Mouse (Mus musculus) lung, embryonic 14.5 days (tissue): ENCODE measurements at regions not wholly inside any gene's neighbourhood (a gene's known extent, or its start where the extent isn't known, plus 50 kb on each side); places are given as distances from the start of the nearest gene placed in this dataset.

Source experiments
- ATAC-seq: fragments of 200-750 bp; cut with Nextera tagmentation; 2 replicates; pipeline ENCODE4 v1.8.0; 2017; ENCODE audit warnings: mild to moderate bottlenecking, moderate TSS enrichment, moderate library complexity; ENCODE audit not compliant: insufficient read depth
- DNase-seq: peaks from one replicate; pipeline ENCODE4 v3.0.0-alpha.2; 2015
- H3K27ac ChIP-seq: fragments of 300-500 bp; sonication (generic); 2 replicates; pipeline ENCODE4 v1.5.1; 2014; ENCODE audit warnings: low read depth, mild to moderate bottlenecking, moderate library complexity
- H3K27me3 ChIP-seq: fragments of 300-500 bp; sonication (generic); 2 replicates; pipeline ENCODE4 v1.6.1; 2014; ENCODE audit warnings: low read length, control low read depth; ENCODE audit not compliant: insufficient read depth
- H3K36me3 ChIP-seq: fragments of 300-500 bp; sonication (generic); 2 replicates; pipeline ENCODE4 v1.6.1; 2014; ENCODE audit warnings: control low read depth; ENCODE audit not compliant: insufficient read depth
- H3K4me1 ChIP-seq: fragments of 300-500 bp; sonication (generic); 2 replicates; pipeline ENCODE4 v1.6.1; 2014; ENCODE audit warnings: antibody characterized with exemption, control low read depth; ENCODE audit not compliant: insufficient read depth
- H3K4me2 ChIP-seq: fragments of 300-500 bp; sonication (generic); 2 replicates; pipeline ENCODE4 v1.6.1; 2014; ENCODE audit warnings: mild to moderate bottlenecking
- H3K4me3 ChIP-seq: fragments of 300-500 bp; sonication (generic); 2 replicates; pipeline ENCODE4 v1.5.1; 2014; ENCODE audit warnings: low read depth, low read length
- H3K9ac ChIP-seq: fragments of 300-500 bp; sonication (generic); 2 replicates; pipeline ENCODE4 v1.6.1; 2014
- H3K9me3 ChIP-seq: fragments of 300-500 bp; sonication (generic); 2 replicates; pipeline ENCODE4 v1.6.1; 2016; ENCODE audit warnings: low read depth, low read length, control low read depth
- CTCF ChIP-seq: IDR thresholded peaks from 2 replicates; pipeline ENCODE4 v1.5.1; 2016; ENCODE audit warnings: antibody characterized with exemption, low read depth
- WGBS: fragments of 180-500 bp; shearing (Covaris S2); extraction: QIAGEN DNeasy Blood & Tissue Kit; methylation state at CpG from one replicate; pipeline ENCODE4 v1.1.7; 2014; 5-methylcytosine and 5-hydroxymethylcytosine counted together

GRCm38 (mm10) chr8:26744424-26744823 lies 232.7 kb upstream of the Zfp703 start:
- peaks cover 3% of the 10 kb centered on the region; the same call in 1 of the 2 replicates for H3K27me3 ChIP-seq
- DNase-seq, result no peak
- no peak overlapping the region for H3K9ac ChIP-seq
- ATAC-seq, result no peak
- H3K4me1 ChIP-seq, result no peaks in the 10 kb centered on the region
- WGBS, result 81% methylated on average over 3 of the region's 3 CpGs
- H3K36me3 ChIP-seq, result no peaks in the 10 kb centered on the region
- H3K4me3 ChIP-seq, result no peak overlapping the region
- H3K9me3 ChIP-seq, result no peaks in the 10 kb centered on the region
- H3K27ac ChIP-seq, result no peak overlapping the region
- no peak for TF ChIP-seq CTCF
- no peak overlapping the region for H3K4me2 ChIP-seq

DNA sequence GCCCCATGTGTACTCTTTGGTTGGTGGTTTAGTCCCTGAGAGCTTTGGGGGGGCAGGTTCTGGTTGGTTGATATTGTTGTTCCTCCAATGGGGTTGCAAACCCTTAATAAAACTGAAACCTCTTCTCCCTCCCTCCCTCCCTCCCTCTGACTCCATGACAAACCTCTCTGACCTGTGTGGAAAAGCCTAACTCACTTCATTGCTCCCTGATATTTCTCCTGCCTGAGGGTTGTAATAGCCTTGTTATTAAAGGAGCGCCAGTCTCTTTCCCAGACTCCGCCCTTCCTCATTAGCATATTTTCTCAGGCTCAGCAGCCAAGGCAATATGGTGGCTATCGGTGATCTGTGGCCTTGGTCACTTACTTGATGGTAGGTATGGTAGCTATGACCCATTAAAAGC lies 230.3 kb upstream of the Zfp703 start:
- no peaks in the 10 kb centered on the region for H3K36me3 ChIP-seq
- peaks cover 3% of the 10 kb centered on the region; the same call in 1 of the 2 replicates for H3K27me3 ChIP-seq
- no peak for TF ChIP-seq CTCF
- H3K9me3 ChIP-seq, result no peaks in the 10 kb centered on the region
- H3K4me3 ChIP-seq, result no peak overlapping the region
- ATAC-seq (0 out of 2 replicates have a peak, but pooled peaks have one; percentile 21), DNase-seq (no peak)
- H3K27ac ChIP-seq, result no peak overlapping the region
- H3K4me1 ChIP-seq, result no peaks in the 10 kb centered on the region
- WGBS, result 87% methylated on average over 3 of the region's 3 CpGs
- no peak overlapping the region for H3K9ac ChIP-seq
- no peak overlapping the region for H3K4me2 ChIP-seq

DNA sequence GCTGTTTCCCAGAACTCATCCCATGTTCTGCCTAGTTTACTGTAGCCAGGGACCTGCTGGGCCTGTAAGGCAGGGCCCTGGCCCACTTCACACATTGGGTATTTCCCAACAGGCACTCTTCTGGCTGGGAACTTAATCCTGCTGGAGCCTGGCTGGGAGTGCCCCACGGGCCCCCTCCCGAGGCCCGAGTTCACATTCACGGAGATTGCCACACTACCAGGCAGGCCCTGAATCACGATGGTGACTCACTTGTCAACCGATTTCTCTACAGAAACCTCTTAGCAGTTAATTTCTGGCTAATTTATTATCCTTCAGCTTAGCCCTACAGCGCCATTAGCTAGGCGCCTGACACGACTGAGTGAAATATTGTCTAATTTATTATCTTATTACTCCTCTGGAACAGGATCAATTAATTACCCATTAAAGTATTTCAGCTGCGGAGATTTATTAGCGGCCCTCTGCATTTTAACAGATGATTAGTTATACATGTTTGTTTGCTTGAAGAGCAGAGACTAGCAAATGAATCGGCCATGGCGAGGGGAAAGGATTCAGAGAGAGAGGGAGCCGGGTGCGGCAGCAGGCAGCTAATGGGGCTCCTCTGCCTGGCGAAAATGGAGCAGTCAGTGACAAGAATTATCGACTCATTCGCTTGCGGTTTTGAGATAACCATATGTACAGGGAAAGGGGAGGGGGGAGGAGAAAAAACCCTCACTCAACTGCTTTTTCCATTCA lies 229.7 kb upstream of the Zfp703 start:
- H3K27me3 ChIP-seq, result peaks cover 3% of the 10 kb centered on the region; the same call in 1 of the 2 replicates
- WGBS, result 29% methylated on average over 19 of the region's 19 CpGs
- no peak overlapping the region for H3K9ac ChIP-seq
- H3K36me3 ChIP-seq, result no peaks in the 10 kb centered on the region
- H3K4me3 ChIP-seq, result no peak overlapping the region
- H3K9me3 ChIP-seq, result no peaks in the 10 kb centered on the region
- no peak overlapping the region for H3K4me2 ChIP-seq
- no peaks in the 10 kb centered on the region for H3K4me1 ChIP-seq
- ATAC-seq (peak; percentile 8; the same call in 1 of the 2 replicates), DNase-seq (peak; percentile 28)
- no peak overlapping the region for H3K27ac ChIP-seq
- TF ChIP-seq CTCF, result no peak

DNA sequence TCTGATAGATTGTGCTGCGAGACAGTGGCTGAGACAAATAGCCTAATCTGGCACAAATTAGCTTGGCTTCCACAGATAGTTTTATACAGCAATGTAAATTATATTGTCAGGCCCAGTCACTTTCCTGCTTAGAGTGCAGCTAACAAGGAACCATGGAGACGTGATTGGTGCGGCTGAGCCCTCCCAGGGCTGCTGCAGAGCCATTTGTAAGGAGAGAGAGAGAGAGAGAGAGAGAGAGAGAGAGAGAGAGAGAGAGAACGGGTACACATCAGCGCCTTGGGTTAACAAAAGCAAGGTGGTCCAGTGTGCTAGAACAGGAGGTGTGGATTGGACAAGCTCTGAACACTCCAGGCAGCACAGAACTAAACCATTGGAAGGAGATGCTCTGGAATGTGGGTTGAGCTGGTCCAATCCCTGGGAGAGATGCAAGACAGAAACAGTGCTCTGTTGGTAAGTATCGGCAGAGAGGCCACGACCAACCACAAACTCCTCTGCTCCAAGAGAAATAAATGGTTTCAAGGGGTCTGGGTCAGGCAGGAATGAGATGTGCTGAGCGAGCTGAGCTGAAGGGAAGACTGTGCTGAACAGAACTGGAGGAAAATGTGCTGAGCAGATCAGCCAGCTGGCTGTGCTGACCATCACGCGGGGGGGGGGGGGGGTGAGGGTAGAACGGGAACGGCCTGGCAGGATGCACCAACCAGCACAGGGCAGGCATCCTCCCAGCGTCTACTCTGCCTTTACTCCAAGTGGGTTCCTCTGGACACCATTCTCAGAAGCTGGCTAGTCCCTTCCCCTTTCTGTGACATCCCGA lies 228.8 kb upstream of the Zfp703 start:
- Histone ChIP-seq H3K27ac (no peak overlapping the region), H3K27me3 (peaks cover 3% of the 10 kb centered on the region; the same call in 1 of the 2 replicates), H3K9ac (no peak overlapping the region), H3K4me1 (no peaks in the 10 kb centered on the region), H3K36me3 (no peaks in the 10 kb centered on the region), H3K4me2 (no peak overlapping the region), H3K4me3 (no peak overlapping the region), H3K9me3 (no peaks in the 10 kb centered on the region)
- DNase-seq (peak; percentile 24), ATAC-seq (no peak; the same call in 1 of the 2 replicates)
- WGBS, result 32% methylated on average over 12 of the region's 14 CpGs
- TF ChIP-seq CTCF, result no peak

DNA sequence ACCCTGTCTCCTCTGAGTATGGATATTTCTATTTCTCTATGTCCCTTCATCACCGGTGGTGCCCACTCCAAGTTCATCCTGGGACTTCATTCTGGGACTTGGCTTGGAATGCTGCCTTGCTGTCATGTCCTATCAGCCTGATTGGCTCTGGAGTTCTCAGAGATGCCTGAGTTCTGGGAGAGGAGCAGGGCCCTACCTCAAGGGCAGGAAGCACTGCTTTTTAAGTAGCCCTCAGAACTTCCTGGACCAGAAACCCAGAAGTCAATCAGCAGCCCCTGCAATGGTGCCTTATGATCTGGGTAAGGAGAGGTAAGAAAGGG lies 228.2 kb upstream of the Zfp703 start:
- Histone ChIP-seq H3K9me3 (no peaks in the 10 kb centered on the region), H3K4me1 (no peaks in the 10 kb centered on the region), H3K36me3 (no peaks in the 10 kb centered on the region), H3K4me3 (no peak overlapping the region), H3K27me3 (peaks cover 3% of the 10 kb centered on the region; the same call in 1 of the 2 replicates), H3K9ac (no peak overlapping the region), H3K27ac (no peak overlapping the region), H3K4me2 (no peak overlapping the region)
- TF ChIP-seq CTCF, result no peak
- ATAC-seq, result no peak
- 74% methylated on average over 1 of the region's 1 CpGs for WGBS
- no peak for DNase-seq

DNA sequence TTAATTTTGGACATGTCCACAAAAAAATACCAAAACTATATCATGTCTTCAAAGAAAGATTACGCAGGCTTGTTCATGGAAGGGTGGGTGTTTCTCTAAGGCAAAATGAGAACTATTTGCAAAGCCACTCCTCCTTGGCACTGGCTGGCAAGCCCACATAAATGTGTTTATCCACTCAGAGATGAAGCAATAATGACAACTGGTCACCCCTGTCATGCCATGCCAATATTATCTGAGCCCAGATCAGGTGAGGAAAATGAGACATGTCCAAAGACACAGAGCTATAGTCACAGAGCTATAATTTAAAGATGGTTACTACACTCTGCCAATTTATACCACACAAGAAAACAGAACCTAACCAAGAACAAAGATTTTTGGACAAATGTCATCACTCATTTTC lies 227.0 kb upstream of the Zfp703 start:
- Histone ChIP-seq H3K36me3 (no peaks in the 10 kb centered on the region), H3K9ac (no peak overlapping the region), H3K27me3 (no peaks in the 10 kb centered on the region), H3K4me1 (no peaks in the 10 kb centered on the region), H3K9me3 (no peaks in the 10 kb centered on the region), H3K27ac (no peak overlapping the region), H3K4me2 (no peak overlapping the region), H3K4me3 (no peak overlapping the region)
- WGBS, result 89% methylated on average over 1 of the region's 1 CpGs
- TF ChIP-seq CTCF, result no peak
- no peak for ATAC-seq
- no peak for DNase-seq

DNA sequence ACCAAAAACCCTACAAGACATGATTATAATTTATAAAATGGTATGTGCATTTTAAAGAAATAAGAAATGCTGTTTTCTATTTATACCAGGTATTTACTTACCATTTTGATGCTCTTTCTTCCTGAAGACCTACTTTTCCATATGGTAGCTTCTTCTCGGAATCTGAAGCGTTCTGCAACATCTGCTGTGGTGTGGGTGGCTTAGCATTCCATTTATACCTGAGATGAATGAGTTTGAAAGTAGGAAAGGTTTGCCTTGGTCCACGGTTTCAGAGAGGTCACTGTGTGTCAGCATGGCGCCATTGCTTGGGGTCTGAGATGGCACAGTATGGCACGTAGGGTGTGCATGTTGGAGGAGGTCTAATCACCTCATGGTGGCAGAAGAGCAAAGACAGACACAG lies 225.5 kb upstream of the Zfp703 start:
- Histone ChIP-seq H3K9ac (no peak overlapping the region), H3K27me3 (no peaks in the 10 kb centered on the region), H3K36me3 (no peaks in the 10 kb centered on the region), H3K9me3 (no peaks in the 10 kb centered on the region), H3K4me1 (no peaks in the 10 kb centered on the region), H3K4me3 (no peak overlapping the region), H3K4me2 (no peak overlapping the region), H3K27ac (no peak overlapping the region)
- WGBS, result 86% methylated on average over 5 of the region's 5 CpGs
- ATAC-seq (no peak), DNase-seq (no peak)
- no peak for TF ChIP-seq CTCF
